Mouse (Mus musculus) right cerebral cortex, adult 18-20 months (tissue): ENCODE data around the gene Sms.

Experiments
- DNase-seq: peaks from one replicate; pipeline ENCODE4 v3.0.0; 2022; ENCODE audit warnings: mixed read lengths

Sms gene

GRCm38 (mm10) chrX:157491944-157492726, at the start of gene Sms:
TSS of gene Sms (minus strand) at chrX:157492287.
- DNase-seq, result peak; percentile 47

- no peak for DNase-seq
These were observed 14.3 kb upstream of the Sms start for GRCm38 (mm10) chrX:157506400-157506799.

- no peak for DNase-seq
These were observed 12.4 kb upstream of the Sms start for GRCm38 (mm10) chrX:157504506-157504905.

GRCm38 (mm10) chrX:157501871-157502270, 9.8 kb upstream of the Sms start:
- no peak for DNase-seq

- DNase-seq, result no peak
These were observed 7.9 kb upstream of the Sms start for GRCm38 (mm10) chrX:157500004-157500403.

GRCm38 (mm10) chrX:157493159-157493558, 1.1 kb upstream of the Sms start:
- DNase-seq, result no peak

- DNase-seq, result peak; percentile 30
These were observed 747 bp downstream of the Sms start for GRCm38 (mm10) chrX:157491145-157491935.

GRCm38 (mm10) chrX:157490769-157491144, 1.3 kb downstream of the Sms start:
- DNase-seq, result peak; percentile 9

GRCm38 (mm10) chrX:157489871-157490721, 2.0 kb downstream of the Sms start:
- no peak for DNase-seq

GRCm38 (mm10) chrX:157488831-157489230, 3.3 kb downstream of the Sms start:
- no peak for DNase-seq

GRCm38 (mm10) chrX:157486765-157487164, 5.3 kb downstream of the Sms start:
- no peak for DNase-seq

- no peak for DNase-seq
These were observed 9.2 kb downstream of the Sms start for GRCm38 (mm10) chrX:157482842-157483241.

GRCm38 (mm10) chrX:157481860-157482259, 10.2 kb downstream of the Sms start:
- no peak for DNase-seq

- no peak for DNase-seq
These were observed 14.8 kb downstream of the Sms start for GRCm38 (mm10) chrX:157477328-157477727.

GRCm38 (mm10) chrX:157476153-157476810, 15.8 kb downstream of the Sms start:
- no peak for DNase-seq

GRCm38 (mm10) chrX:157471711-157472660, 20.1 kb downstream of the Sms start:
- no peak for DNase-seq

GRCm38 (mm10) chrX:157468795-157469194, 23.3 kb downstream of the Sms start:
- no peak for DNase-seq

- DNase-seq, result no peak
These were observed 24.0 kb downstream of the Sms start for GRCm38 (mm10) chrX:157468055-157468454.

- no peak for DNase-seq
These were observed 26.1 kb downstream of the Sms start for GRCm38 (mm10) chrX:157465949-157466348.

GRCm38 (mm10) chrX:157462716-157463115, 29.4 kb downstream of the Sms start:
- DNase-seq, result no peak

GRCm38 (mm10) chrX:157454430-157454829, 37.7 kb downstream of the Sms start:
- peak; percentile 29 for DNase-seq
